Mouse (Mus musculus): ENCODE data around the gene Cask. TPM values are rescaled to one million over a fixed set of nuclear protein-coding genes. Genes with fewer than 3 reads are reported as not detected.

The Cask gene
- polyA plus RNA-seq, 1 experiment, result 9.2 TPM

- TF ChIP-seq CTCF (IDR thresholded peaks at IDR 0.05; ENCODE audit: extremely low read depth, insufficient read length, insufficient replicate concordance, low read depth, low read length) (no peak), POLR2A (IDR thresholded peaks at IDR 0.05; ENCODE audit: low read depth, low read length) (no peak)
- Histone ChIP-seq H3K27ac (ENCODE audit: insufficient read depth, low read depth, low read length) (no peak overlapping the region), H3K27me3 (ENCODE audit: control insufficient read depth, insufficient read depth, low read length) (no peaks in the 10 kb centered on the region), H3K4me3 (ENCODE audit: low read depth, low read length) (no peak overlapping the region), H3K36me3 (ENCODE audit: control insufficient read depth, insufficient read depth, low read length) (no peaks in the 10 kb centered on the region), H3K4me1 (ENCODE audit: control insufficient read depth, insufficient read depth, insufficient read length, low read length) (no peaks in the 10 kb centered on the region)
- 92% methylated on average over 1 of the region's 1 CpGs for WGBS
Observed at GRCm38 (mm10) chrX:13686589-13686988, 164.6 kb downstream of the Cask start.

- H3K4me1 ChIP-seq (ENCODE audit: control insufficient read depth, insufficient read depth, insufficient read length, low read length), result no peaks in the 10 kb centered on the region
- no peaks in the 10 kb centered on the region for H3K36me3 ChIP-seq (ENCODE audit: control insufficient read depth, insufficient read depth, low read length)
- TF ChIP-seq POLR2A (IDR thresholded peaks at IDR 0.05; ENCODE audit: low read depth, low read length), result no peak
- TF ChIP-seq CTCF (IDR thresholded peaks at IDR 0.05; ENCODE audit: extremely low read depth, insufficient read length, insufficient replicate concordance, low read depth, low read length), result no peak
- H3K4me3 ChIP-seq (ENCODE audit: low read depth, low read length), result no peak overlapping the region
- H3K27ac ChIP-seq (ENCODE audit: insufficient read depth, low read depth, low read length), result no peak overlapping the region
- no peaks in the 10 kb centered on the region for H3K27me3 ChIP-seq (ENCODE audit: control insufficient read depth, insufficient read depth, low read length)
- WGBS, result 89% methylated on average over 3 of the region's 3 CpGs
Observed at GRCm38 (mm10) chrX:13681748-13682147, 169.4 kb downstream of the Cask start.

- H3K4me1 ChIP-seq (ENCODE audit: control insufficient read depth, insufficient read depth, insufficient read length, low read length), result no peaks in the 10 kb centered on the region
- no peaks in the 10 kb centered on the region for H3K27me3 ChIP-seq (ENCODE audit: control insufficient read depth, insufficient read depth, low read length)
- H3K27ac ChIP-seq (ENCODE audit: insufficient read depth, low read depth, low read length), result no peak overlapping the region
- TF ChIP-seq CTCF (IDR thresholded peaks at IDR 0.05; ENCODE audit: extremely low read depth, insufficient read length, insufficient replicate concordance, low read depth, low read length), result no peak
- no peak for TF ChIP-seq POLR2A (IDR thresholded peaks at IDR 0.05; ENCODE audit: low read depth, low read length)
- no peaks in the 10 kb centered on the region for H3K36me3 ChIP-seq (ENCODE audit: control insufficient read depth, insufficient read depth, low read length)
- 85% methylated on average over 3 of the region's 3 CpGs for WGBS
- H3K4me3 ChIP-seq (ENCODE audit: low read depth, low read length), result no peak overlapping the region
Observed at GRCm38 (mm10) chrX:13673001-13673400, 178.2 kb downstream of the Cask start.

- no peaks in the 10 kb centered on the region for H3K27me3 ChIP-seq (ENCODE audit: control insufficient read depth, insufficient read depth, low read length)
- 59% methylated on average over 3 of the region's 3 CpGs for WGBS
- no peak overlapping the region for H3K4me3 ChIP-seq (ENCODE audit: low read depth, low read length)
- no peak overlapping the region; the same call in 1 of the 2 replicates for H3K27ac ChIP-seq (ENCODE audit: insufficient read depth, low read depth, low read length)
- H3K36me3 ChIP-seq (ENCODE audit: control insufficient read depth, insufficient read depth, low read length), result no peaks in the 10 kb centered on the region
- TF ChIP-seq POLR2A (IDR thresholded peaks at IDR 0.05; ENCODE audit: low read depth, low read length), result no peak
- TF ChIP-seq CTCF (IDR thresholded peaks at IDR 0.05; ENCODE audit: extremely low read depth, insufficient read length, insufficient replicate concordance, low read depth, low read length), result no peak
- H3K4me1 ChIP-seq (ENCODE audit: control insufficient read depth, insufficient read depth, insufficient read length, low read length), result no peaks in the 10 kb centered on the region
Observed at GRCm38 (mm10) chrX:13670342-13670741, 180.8 kb downstream of the Cask start.

- no peak overlapping the region for H3K27ac ChIP-seq (ENCODE audit: insufficient read depth, low read depth, low read length)
- WGBS, result 65% methylated on average over 5 of the region's 5 CpGs
- H3K36me3 ChIP-seq (ENCODE audit: control insufficient read depth, insufficient read depth, low read length), result no peaks in the 10 kb centered on the region
- TF ChIP-seq CTCF (IDR thresholded peaks at IDR 0.05; ENCODE audit: extremely low read depth, insufficient read length, insufficient replicate concordance, low read depth, low read length) (no peak), POLR2A (IDR thresholded peaks at IDR 0.05; ENCODE audit: low read depth, low read length) (no peak)
- no peak overlapping the region for H3K4me3 ChIP-seq (ENCODE audit: low read depth, low read length)
- no peaks in the 10 kb centered on the region for H3K4me1 ChIP-seq (ENCODE audit: control insufficient read depth, insufficient read depth, insufficient read length, low read length)
- H3K27me3 ChIP-seq (ENCODE audit: control insufficient read depth, insufficient read depth, low read length), result no peaks in the 10 kb centered on the region
Observed at GRCm38 (mm10) chrX:13668867-13669266, 182.3 kb downstream of the Cask start.

- no peaks in the 10 kb centered on the region for H3K4me1 ChIP-seq (ENCODE audit: control insufficient read depth, insufficient read depth, insufficient read length, low read length)
- no peaks in the 10 kb centered on the region for H3K27me3 ChIP-seq (ENCODE audit: control insufficient read depth, insufficient read depth, low read length)
- WGBS, result 90% methylated on average over 5 of the region's 5 CpGs
- H3K27ac ChIP-seq (ENCODE audit: insufficient read depth, low read depth, low read length), result no peak within 1 kb of the TSS
- no peaks in the 10 kb centered on the region for H3K36me3 ChIP-seq (ENCODE audit: control insufficient read depth, insufficient read depth, low read length)
- no peak within 1 kb of the TSS for H3K4me3 ChIP-seq (ENCODE audit: low read depth, low read length)
- TF ChIP-seq POLR2A (IDR thresholded peaks at IDR 0.05; ENCODE audit: low read depth, low read length) (no peak), CTCF (IDR thresholded peaks at IDR 0.05; ENCODE audit: extremely low read depth, insufficient read length, insufficient replicate concordance, low read depth, low read length) (no peak)
Observed at GRCm38 (mm10) chrX:13661063-13661462, 190.1 kb downstream of the Cask start, which contains the start of gene Gpr82. Gene Gpr82 (plus strand): TSS chrX:13661363.

GRCm38 (mm10) chrX:13659201-13659890, 191.8 kb downstream of the Cask start:
- Histone ChIP-seq H3K27ac (ENCODE audit: insufficient read depth, low read depth, low read length) (no peak overlapping the region), H3K27me3 (ENCODE audit: control insufficient read depth, insufficient read depth, low read length) (no peaks in the 10 kb centered on the region), H3K36me3 (ENCODE audit: control insufficient read depth, insufficient read depth, low read length) (no peaks in the 10 kb centered on the region), H3K4me3 (ENCODE audit: low read depth, low read length) (no peak overlapping the region), H3K4me1 (ENCODE audit: control insufficient read depth, insufficient read depth, insufficient read length, low read length) (no peaks in the 10 kb centered on the region)
- no peak for TF ChIP-seq POLR2A (IDR thresholded peaks at IDR 0.05; ENCODE audit: low read depth, low read length)
- no peak for TF ChIP-seq CTCF (IDR thresholded peaks at IDR 0.05; ENCODE audit: extremely low read depth, insufficient read length, insufficient replicate concordance, low read depth, low read length)
- WGBS, result 59% methylated on average over 4 of the region's 4 CpGs
